Mouse (Mus musculus) right cerebral cortex, postnatal 36 days (tissue): Measurements from ENCODE around the gene Marveld1.
A peak's percentile ranks its signal among the peaks of the same experiment; 100 is the strongest.

Source experiments
- DNase-seq, 2 experiments: peaks; one replicate each; pipeline ENCODE4 v3.0.0; 2022; ENCODE audit warnings: low spot score in 2 of 2, mixed read lengths in 1 of 2

The Marveld1 gene

DNA sequence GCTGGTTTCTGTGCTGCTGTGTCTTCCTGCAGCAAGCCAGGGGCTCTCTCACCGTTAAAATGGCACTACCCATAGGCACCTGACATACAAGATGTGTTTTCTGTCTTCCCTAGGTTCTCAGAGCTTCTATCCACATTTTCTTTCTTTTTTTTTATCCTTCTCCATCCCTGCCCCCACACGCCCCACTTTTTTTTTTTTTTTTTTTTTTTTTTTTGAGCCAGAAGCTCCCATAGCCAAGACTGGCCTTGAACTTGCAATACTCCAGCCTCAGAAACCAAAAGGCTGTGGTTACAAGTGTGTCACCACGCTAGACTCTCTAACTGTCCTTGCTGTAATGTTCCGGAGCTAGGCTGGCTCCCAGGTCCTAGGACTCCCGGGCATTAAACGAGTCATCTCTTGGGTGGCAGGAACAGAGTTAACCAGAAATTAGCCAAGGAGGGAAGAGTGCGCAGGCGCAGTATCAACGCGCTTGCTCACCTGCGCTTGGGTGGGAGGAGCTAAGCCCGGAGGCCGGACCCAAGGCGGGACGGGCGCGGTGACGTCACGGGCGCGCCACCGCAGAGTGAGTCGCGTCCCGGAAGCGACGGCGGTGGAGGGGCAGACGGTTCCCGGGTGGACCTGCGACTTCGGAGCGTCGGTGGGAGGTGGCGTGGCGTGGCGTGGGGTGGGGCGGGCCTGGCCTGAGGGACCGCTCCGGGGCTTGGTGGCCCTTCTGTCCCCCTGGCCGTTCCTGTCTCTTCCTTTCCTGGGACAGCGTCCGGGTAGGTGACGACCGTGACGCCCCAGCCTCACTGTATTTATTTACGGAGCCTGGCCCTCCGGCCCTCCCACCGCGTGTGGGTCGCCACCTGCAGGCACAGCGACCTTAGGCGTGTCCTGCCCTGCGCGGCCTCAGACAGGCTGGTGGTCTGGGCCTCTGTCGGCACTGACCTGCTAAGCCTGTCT is 23.1 kb downstream of the Marveld1 start:
- DNase-seq: peak; percentile 89 to 92

DNA sequence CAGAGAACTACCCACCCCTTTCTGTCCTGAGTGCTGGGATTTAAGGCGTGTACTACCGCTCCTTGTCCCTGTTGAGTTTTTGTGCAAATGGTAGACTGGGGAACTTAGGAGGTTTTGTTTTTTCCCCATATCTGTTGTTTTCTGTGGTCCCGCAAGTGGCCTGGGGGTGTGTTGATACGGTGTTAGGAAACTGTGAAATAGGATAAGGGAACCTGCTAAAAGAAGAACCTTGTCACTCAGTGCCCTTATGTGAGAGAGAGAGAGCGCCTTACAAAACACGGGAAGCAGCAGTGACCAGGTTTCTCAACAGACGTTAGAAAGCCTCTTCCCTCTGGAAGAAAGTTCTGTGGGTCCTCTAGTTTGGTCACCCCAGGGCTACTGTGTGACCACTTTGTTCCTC is 29.6 kb downstream of the Marveld1 start:
- no peak for DNase-seq

DNA sequence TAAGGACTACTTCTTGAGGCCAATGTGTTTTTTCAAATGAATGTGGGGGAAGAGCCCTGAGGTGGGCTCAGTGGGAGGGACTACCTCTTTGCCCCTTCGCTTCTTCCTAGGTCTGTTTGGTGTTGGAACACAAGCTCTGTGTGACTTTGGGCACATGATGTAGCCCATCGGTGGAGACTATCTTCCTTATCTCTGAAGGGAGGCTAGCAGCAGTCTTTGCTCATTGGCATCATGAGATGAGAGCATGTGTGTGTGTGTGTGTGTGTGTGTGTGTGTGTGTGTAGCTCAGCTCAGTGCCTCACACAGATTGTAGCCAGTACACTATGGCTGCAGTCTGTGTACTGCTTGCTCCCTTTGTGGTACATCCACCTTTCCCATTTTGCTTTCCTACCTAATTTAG is 30.3 kb downstream of the Marveld1 start:
- no peak for DNase-seq

DNA sequence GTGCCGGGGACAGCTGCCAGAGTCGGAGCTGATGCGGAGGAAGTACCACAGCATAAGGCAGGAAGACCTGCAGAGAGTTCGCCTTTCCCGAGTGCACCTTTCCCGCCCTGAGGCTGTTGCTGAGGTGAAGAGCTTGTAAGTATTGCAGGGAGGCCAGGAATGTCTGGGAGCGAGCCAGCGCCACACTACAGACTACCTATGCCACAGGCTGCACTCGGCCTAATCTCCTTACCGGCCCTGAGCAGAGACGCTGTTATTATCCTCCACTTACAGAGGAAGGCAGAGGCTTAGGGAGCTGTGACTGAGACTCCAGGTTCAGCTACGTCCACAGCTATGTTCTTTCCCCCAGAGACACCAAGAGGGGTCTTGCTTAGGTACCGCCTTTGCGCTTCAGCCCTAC is 32.2 kb downstream of the Marveld1 start:
- DNase-seq: no peak

- DNase-seq: no peak
Measured at GRCm38 (mm10) chr19:42182673-42183072, 35.5 kb downstream of the Marveld1 start.

GRCm38 (mm10) chr19:42189735-42190134 is 42.5 kb downstream of the Marveld1 start:
- no peak for DNase-seq

GRCm38 (mm10) chr19:42190494-42190893 is 43.3 kb downstream of the Marveld1 start:
- no peak for DNase-seq

DNA sequence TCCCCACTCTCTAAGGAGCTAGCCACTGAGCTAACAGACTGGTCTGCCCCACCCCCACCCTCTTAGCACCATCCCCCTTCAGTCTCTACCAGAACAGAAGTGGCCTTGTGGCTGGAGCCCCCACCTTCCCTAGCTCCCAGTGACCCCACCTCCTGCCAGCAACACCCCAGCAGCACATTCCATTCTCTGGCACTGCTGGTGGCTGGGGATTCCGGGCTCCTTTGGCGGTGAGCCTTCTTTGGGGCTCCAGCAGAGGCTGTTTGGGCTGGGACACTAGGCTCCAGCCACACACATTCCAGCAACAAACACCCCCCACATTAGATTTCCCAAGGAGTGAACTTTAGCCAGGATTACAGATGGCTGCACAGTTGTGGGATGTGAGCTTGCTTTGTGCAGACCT is 46.1 kb downstream of the Marveld1 start:
- DNase-seq: no peak

DNA sequence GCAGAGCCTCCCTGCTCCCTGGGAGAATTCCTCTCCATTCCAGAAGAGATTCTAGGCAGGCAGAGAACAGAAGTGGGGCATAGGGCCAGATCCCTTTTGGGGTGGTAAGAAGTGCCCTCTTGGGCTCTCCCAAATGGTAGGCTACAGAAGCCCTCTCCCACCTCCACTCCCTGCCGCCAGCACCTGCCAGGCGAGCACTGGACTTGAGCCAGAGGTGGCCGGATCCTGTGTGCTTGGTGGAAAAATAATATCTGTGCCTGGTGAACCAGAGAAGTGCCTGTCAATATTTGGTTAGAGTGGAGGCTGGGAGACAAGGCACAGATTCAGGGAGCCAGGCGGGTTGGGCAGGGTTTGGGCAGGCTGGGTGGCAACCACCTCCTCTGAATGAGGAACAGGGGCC is 49.2 kb downstream of the Marveld1 start:
- DNase-seq: no peak

GRCm38 (mm10) chr19:42197066-42197465 is 49.9 kb downstream of the Marveld1 start:
- no peak for DNase-seq

GRCm38 (mm10) chr19:42198026-42198425 is 50.8 kb downstream of the Marveld1 start:
- DNase-seq: no peak
